Mouse (Mus musculus) ES-E14 (cell line): ENCODE data around the gene Dupd1.

Experiments used
- CHD2 ChIP-seq: IDR thresholded peaks from 2 replicates; pipeline ENCODE4 v1.6.1; 2014; ENCODE audit warnings: mild to moderate bottlenecking, low read depth, low read length, inconsistent platforms
- HCFC1 ChIP-seq: IDR thresholded peaks from 2 replicates; pipeline ENCODE4 v1.6.1; 2012; ENCODE audit warnings: low read length, inconsistent platforms, borderline replicate concordance; ENCODE audit not compliant: insufficient read depth
- MAFK ChIP-seq: IDR thresholded peaks from 2 replicates; pipeline ENCODE4 v1.6.1; 2014; ENCODE audit warnings: mild to moderate bottlenecking, low read depth, low read length, inconsistent platforms; ENCODE audit not compliant: insufficient read depth
- ZC3H11A ChIP-seq: IDR thresholded peaks from 2 replicates; pipeline ENCODE4 v1.6.1; 2012; ENCODE audit warnings: low read depth, mild to moderate bottlenecking, inconsistent platforms, low read length, borderline replicate concordance
- ZNF384 ChIP-seq: IDR thresholded peaks from 2 replicates; pipeline ENCODE4 v1.6.1; 2012; ENCODE audit warnings: low read depth, low read length, inconsistent platforms

GRCm38 (mm10) chr14:21683834-21684233, 30.5 kb downstream of the Dupd1 start:
- no peak for TF ChIP-seq CHD2
- no peak for TF ChIP-seq ZC3H11A
- no peak for TF ChIP-seq MAFK
- TF ChIP-seq ZNF384 = no peak
- TF ChIP-seq HCFC1 = no peak
